Mouse (Mus musculus): ENCODE results near the gene Cpa1. TPM values are rescaled to one million over a fixed set of nuclear protein-coding genes. Genes with fewer than 3 reads are reported as not detected.

The Cpa1 gene
- polyA plus RNA-seq (2015; fragmentation: Illumina TruSeq; extraction: RNeasy Lipid Tissue Mini Kit (QIAGEN cat#74804); ENCODE audit: insufficient read depth, low replicate concordance): 6.3 TPM

GRCm38 (mm10) chr6:30638674-30639268 is at the start of gene Cpa1:
Gene Cpa1 (plus strand): TSS chr6:30639218.

GRCm38 (mm10) chr6:30610710-30611109 is 28.3 kb upstream of the Cpa1 start, which contains the start of gene Cpa5:
Gene Cpa5 (plus strand): TSS chr6:30611010.

GRCm38 (mm10) chr6:30693350-30693991 is 54.5 kb downstream of the Cpa1 start, which contains the start of gene Cep41:
Gene Cep41 (minus strand): TSS chr6:30693749.

Other genes with a start within 250 kb of the Cpa1 start
- gene Zc3hc1, start 248.2 kb upstream of the Cpa1 start, polyA plus RNA-seq (2015; fragmentation: Illumina TruSeq; extraction: RNeasy Lipid Tissue Mini Kit (QIAGEN cat#74804); ENCODE audit: insufficient read depth, low replicate concordance): 20.9 TPM
- gene Klhdc10, start 237.3 kb upstream of the Cpa1 start, polyA plus RNA-seq (2015; fragmentation: Illumina TruSeq; extraction: RNeasy Lipid Tissue Mini Kit (QIAGEN cat#74804); ENCODE audit: insufficient read depth, low replicate concordance): 23.8 TPM
- 46.8 TPM for gene Tmem209, start 129.4 kb upstream of the Cpa1 start, polyA plus RNA-seq (2015; fragmentation: Illumina TruSeq; extraction: RNeasy Lipid Tissue Mini Kit (QIAGEN cat#74804); ENCODE audit: insufficient read depth, low replicate concordance)
- not detected for gene Ssmem1, start 129.4 kb upstream of the Cpa1 start, polyA plus RNA-seq (2015; fragmentation: Illumina TruSeq; extraction: RNeasy Lipid Tissue Mini Kit (QIAGEN cat#74804); ENCODE audit: insufficient read depth, low replicate concordance)
- gene Cpa2, start 97.6 kb upstream of the Cpa1 start, polyA plus RNA-seq (2015; fragmentation: Illumina TruSeq; extraction: RNeasy Lipid Tissue Mini Kit (QIAGEN cat#74804); ENCODE audit: insufficient read depth, low replicate concordance): 2.9 TPM
- gene Cpa4, start 70.8 kb upstream of the Cpa1 start, polyA plus RNA-seq (2015; fragmentation: Illumina TruSeq; extraction: RNeasy Lipid Tissue Mini Kit (QIAGEN cat#74804); ENCODE audit: insufficient read depth, low replicate concordance): not detected
- not detected for gene Cpa5, start 28.2 kb upstream of the Cpa1 start, polyA plus RNA-seq (2015; fragmentation: Illumina TruSeq; extraction: RNeasy Lipid Tissue Mini Kit (QIAGEN cat#74804); ENCODE audit: insufficient read depth, low replicate concordance)
- gene Cep41, start 54.5 kb downstream of the Cpa1 start, polyA plus RNA-seq (2015; fragmentation: Illumina TruSeq; extraction: RNeasy Lipid Tissue Mini Kit (QIAGEN cat#74804); ENCODE audit: insufficient read depth, low replicate concordance): 10.2 TPM
- 3.5 TPM for gene Mest, start 84.3 kb downstream of the Cpa1 start, polyA plus RNA-seq (2015; fragmentation: Illumina TruSeq; extraction: RNeasy Lipid Tissue Mini Kit (QIAGEN cat#74804); ENCODE audit: insufficient read depth, low replicate concordance)

Data from spleen, adult 10 weeks (tissue).